Mouse (Mus musculus): ENCODE results near the gene Tunar.

Tunar gene

DNA sequence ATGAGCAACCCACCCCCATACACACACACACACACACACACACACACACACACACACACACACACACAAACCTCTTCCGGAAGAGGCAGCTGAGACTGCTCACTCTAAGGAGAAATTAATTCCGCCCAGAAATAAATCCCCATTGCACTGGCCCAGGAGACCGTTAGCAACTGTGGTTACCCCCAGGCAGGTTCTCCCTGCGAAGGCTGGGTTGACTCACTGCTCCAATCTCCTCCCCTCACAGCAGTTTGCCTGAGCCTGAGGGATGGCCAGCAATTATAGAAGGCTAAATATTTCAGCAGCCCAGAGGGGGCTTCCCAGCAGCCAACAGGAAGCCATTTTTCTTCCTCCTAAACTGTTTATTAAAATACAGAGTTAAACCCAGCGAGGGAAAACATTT, 64.5 kb downstream of the Tunar start:
- DNase-seq (ENCODE audit: inconsistent age in 2 of 2, low spot score in 1 of 2): peak in 1 of 2 experiments; percentile 24

DNA sequence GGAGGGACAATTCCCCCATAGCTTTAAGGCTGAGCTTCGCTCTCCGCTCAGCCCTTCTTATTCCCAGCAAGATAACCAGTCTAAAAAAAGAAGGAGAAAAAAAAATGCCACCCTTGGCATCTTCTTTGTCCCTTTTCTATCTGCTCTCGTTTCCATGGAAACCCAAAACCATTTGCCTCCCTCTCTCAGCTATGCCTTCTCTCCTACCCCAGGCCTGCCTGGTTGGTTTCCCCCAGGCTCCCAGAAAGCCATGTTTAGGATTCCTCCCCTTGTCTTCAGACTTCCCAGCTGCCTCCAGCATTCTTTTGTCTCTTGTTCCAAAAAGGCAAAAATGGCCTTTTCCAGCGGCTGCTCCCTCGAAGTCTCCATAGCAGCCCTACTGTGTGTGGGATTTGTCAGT, 70.1 kb downstream of the Tunar start:
- DNase-seq (ENCODE audit: inconsistent age in 2 of 2, low spot score in 1 of 2): no peak

DNA sequence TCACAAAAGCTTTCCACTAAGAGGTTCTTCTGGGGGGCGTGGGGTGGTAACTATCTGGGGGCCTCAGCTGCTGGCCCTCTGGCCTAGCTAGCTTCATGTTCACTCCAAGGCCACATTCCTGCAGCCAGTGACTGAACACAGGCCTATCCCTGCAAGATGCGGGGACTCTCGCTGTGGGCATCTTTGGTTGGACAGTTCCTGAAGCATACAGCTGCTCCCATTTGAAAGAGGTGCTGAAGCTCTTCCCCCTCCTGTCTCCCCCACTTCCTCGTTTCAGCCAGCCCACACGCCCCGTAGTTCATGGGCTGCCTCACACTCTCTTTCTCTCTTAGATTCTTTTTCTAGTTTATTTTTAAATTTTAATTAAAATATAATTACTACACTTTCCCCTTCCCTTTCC, 72.3 kb downstream of the Tunar start:
- DNase-seq (ENCODE audit: inconsistent age in 2 of 2, low spot score in 1 of 2): no peak

DNA sequence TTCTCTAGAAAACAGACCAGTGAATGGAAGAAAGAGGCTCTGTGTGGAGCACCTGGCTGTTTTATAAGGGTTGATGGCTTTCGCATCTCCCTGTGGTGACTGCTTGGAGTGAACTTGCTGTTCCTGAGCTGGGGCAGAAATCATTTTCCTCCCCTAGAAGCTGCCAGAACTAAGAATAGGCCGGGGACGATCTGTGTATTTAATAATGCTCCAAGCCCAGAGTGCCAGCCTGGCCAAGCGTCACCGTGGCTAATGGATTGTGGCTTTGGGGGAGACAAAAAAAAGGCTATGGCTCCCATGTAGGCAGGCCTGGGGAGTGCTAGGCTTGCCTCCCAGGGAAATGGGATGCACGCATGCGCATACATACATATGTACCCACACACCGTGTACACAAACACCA, 80.2 kb downstream of the Tunar start:
- no peak for DNase-seq (ENCODE audit: inconsistent age in 2 of 2, low spot score in 1 of 2)

DNA sequence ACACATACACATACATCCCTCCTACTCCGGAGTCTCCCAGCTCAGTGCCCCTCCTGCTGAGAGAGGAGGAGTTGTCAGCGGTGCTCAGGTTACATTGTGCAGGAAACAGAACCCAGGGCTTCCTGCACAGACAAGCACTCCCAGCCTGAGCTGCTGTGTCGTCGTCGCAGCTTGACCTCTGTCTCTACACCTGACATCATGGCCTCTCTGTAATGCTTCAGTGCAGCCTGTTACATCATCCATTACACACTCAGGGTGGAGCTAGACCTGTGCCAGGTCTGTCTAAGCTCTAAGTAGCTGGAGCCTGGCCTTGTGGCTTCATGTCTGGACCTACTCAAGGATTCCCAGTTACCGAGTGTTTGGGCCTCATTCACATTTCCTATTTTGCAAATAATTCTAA, 86.8 kb downstream of the Tunar start:
- DNase-seq (ENCODE audit: inconsistent age in 2 of 2, low spot score in 1 of 2): no peak

DNA sequence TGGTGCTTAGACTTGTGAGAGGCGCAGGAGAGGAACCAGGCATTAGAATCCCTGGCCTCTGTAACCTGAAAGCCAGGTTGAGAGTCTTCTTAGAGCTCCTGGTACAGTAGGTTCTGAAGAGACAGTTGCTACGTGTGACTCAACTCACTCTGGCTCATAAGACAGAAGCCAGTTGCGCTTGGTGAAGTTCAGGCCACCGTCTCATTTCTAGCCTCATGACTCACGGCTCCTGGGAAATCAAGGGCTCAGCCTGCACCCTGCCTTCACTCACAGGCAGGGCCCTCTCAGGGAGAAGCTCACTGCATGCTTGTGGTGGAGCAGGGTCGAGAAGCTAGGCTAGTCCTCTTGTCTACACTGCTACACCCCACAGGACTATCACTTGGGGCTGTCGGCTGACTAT, 92.9 kb downstream of the Tunar start:
- peak; percentile 53 to 70 for DNase-seq (ENCODE audit: inconsistent age in 2 of 2, low spot score in 1 of 2)

DNA sequence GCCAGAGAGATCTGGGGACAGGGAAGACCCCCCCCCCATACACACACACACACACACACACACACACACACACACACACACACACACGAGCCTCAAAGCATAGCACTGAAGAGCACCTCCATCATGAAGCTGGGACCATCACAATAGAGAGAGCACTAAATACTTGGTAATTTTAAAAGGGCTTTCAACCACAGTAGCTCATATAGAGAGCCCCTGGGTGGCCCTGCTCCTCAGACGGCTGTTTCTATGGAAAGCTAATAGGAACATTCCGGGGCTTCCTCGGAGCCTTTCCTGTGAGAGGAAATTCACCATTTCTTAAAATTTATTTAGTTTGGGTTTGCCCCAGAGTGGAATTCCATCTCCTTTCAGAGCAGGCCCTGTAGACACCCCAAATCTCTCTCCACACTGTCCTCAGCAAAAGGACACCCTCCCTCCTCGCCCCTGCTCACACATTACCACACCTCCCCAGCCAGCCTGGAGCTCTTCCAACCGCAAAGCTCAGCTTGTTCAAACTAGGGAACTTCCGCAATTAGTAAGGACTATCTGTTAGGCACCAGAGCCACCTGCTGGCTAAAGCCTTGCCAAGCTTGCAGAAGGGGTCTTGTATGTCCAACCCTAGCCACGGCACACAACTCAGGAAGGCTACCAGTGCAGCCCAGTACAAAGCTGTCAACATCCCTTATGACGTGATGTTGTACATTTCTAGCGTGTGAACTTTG, 93.5 kb downstream of the Tunar start:
- peak; percentile 50 to 77 for DNase-seq (ENCODE audit: inconsistent age in 2 of 2, low spot score in 1 of 2)

DNA sequence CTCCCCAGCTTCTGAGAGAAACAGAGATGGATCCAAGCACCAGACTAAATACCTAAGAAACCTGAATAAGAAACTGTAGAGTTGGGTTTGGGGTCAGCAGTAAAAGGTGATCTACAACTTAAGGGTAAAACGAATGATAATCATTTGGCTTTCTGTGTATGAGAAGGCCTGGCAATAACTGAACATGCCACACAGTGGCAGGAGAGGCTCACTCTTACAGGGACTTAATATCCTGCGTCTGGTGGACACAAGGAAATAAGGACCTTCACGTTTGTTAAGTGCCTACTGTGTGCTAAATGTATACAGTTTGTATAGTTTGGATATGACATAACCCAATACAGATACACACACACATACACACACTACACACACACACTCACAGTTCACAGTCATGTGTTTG, 98.2 kb downstream of the Tunar start:
- DNase-seq (ENCODE audit: inconsistent age in 2 of 2, low spot score in 1 of 2): no peak

DNA sequence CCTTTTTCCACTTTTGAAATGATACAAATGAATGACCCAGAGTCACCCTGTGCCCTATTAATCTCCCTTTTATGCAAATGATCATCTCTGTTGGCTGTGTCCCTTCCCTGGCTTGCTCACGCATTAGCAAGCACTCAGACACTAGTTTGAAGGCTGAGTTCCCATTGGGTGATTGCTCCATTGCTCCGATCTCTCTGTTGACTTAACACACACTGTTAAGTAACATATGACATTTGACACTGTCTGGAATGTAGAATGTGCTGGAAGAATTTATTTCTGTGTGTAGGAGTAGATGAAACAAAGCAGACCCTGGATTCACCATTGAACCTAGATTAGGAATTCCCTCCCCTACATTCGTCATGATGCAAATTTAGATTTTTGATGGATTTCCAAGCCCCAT, 99.1 kb downstream of the Tunar start:
- DNase-seq (ENCODE audit: inconsistent age in 2 of 2, low spot score in 1 of 2): peak in 1 of 2 experiments; percentile 34

All from adrenal gland, adult (tissue).